Mouse (Mus musculus): ENCODE results near the gene Pirt. TPM values are rescaled to one million over a fixed set of nuclear protein-coding genes. Genes with fewer than 3 reads are reported as not detected.

Gene Pirt
- polyA plus RNA-seq, 1 experiment from 2014 or later = 0.69 TPM

Other genes with a start within 250 kb of the Pirt start
- not detected in 2 replicates for gene Tmem238l, start 44.7 kb downstream of the Pirt start, polyA plus RNA-seq (2016; fragmentation: Nextera tagmentation; extraction: Ambion mirVana)
- gene Tmem220, start 113.2 kb downstream of the Pirt start, polyA plus RNA-seq (2016; fragmentation: Nextera tagmentation; extraction: Ambion mirVana) = 1.1 and 1.9 TPM in 2 replicates
- gene Adprm, start 140.6 kb downstream of the Pirt start, polyA plus RNA-seq (2016; fragmentation: Nextera tagmentation; extraction: Ambion mirVana) = 32.3 and 38.0 TPM in 2 replicates
- 18.5 and 21.4 TPM in 2 replicates for gene Sco1, start 140.7 kb downstream of the Pirt start, polyA plus RNA-seq (2016; fragmentation: Nextera tagmentation; extraction: Ambion mirVana)
- 46.9 and 54.7 TPM in 2 replicates for gene Myh3, start 166.3 kb downstream of the Pirt start, polyA plus RNA-seq (2016; fragmentation: Nextera tagmentation; extraction: Ambion mirVana)

All from limb, embryonic 12.5 days (tissue).